Mouse (Mus musculus): Measurements from ENCODE around the gene Calcrl. TPM values are rescaled to one million over a fixed set of nuclear protein-coding genes. Genes with fewer than 3 reads are reported as not detected.
"Not testable (repeated sequence)": the region's sequence is repeated elsewhere in the genome, so short reads cannot be mapped to it uniquely, and the experiment has no call there.

Gene Calcrl
- total RNA-seq, 2 experiments from 2014 or later, result 9.0 to 9.1 TPM

DNA sequence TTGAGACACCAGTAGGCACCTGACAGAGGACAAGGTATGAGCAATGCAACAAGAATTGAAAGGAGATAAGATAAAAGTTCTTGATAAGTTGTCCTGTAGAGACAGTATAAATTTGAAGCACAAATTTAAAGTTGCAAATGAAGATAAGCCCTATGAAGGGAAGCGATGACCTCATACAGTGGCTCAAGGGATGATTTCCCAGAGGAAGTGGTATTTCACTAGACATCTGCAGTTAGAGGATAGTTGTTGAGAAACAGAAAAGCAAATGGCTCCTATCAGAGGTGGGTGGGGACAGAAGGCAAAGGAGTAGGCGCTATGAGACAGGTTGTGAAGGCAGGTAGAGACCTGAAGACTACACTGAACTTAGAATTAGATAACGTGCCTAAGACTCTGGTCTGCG is 32.0 kb downstream of the Calcrl start:
- no peak for DNase-seq (ENCODE audit: extremely low spot score in 1 of 2, low spot score in 1 of 2)

- DNase-seq (ENCODE audit: extremely low spot score in 1 of 2, low spot score in 1 of 2), result no peak
Observed at GRCm38 (mm10) chr2:84389075-84389474, 36.1 kb downstream of the Calcrl start.

GRCm38 (mm10) chr2:84388537-84388936 is 36.7 kb downstream of the Calcrl start:
- DNase-seq (ENCODE audit: extremely low spot score in 1 of 2, low spot score in 1 of 2), result not testable (repeated sequence)

DNA sequence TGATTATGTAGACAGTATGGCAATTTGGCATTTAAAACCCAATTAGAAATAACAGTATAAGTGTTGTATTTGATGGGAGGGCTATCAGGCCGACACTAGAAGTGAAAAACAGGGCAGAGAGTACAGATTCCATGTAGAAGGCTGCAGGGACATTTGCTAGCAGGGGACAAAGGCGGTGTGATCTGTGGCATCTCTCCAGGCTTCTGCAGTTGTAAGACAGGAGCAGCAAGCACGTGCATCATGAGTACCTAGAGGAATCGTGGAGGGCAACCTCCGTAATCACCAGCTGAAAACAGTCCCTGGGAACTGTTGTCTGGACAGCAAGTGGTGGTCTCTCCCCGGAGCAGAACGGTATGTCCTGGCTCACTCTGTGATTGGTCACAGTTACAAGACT is 37.2 kb downstream of the Calcrl start:
- no peak for DNase-seq (ENCODE audit: extremely low spot score in 1 of 2, low spot score in 1 of 2)

GRCm38 (mm10) chr2:84387394-84388022 is 37.7 kb downstream of the Calcrl start:
- DNase-seq (ENCODE audit: extremely low spot score in 1 of 2, low spot score in 1 of 2), result no peak

DNA sequence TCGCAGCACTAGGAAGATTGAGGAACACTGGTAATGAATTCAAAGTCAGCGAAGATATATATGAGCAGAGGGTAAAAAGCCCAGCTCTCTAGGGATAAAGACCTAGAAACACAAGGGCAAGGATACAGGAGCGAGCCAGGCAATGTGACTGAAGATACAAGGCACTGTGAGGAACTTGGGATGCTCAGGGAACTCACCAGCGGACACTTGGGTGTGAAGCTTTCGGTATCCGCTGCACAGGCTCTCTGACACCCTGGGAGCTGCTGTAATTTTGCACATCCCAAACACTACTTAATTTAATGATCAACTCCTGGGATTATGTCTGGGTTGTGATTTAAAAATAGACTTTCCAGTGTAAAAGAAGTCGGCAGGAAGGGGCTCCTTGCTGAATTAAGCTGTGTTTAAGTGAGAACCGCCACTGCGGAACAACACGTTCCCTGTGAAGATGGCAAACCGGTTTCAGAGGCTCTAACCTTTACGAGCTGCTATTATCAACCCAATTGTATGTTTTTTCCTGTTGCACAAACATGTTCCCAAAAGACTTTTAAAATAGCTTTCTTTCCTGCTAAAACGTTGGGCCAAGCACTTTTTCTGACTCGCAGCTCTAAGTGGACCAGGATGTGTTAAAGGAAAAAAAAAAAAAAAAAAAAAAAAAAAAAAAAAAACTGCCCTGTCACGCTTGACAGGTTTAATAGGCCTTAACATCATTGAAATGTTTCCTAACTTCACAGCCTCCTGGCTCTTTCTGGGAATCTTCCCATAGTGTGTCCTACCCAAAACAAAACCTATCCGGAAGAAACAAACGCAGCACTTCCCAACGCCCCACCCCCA is 38.4 kb downstream of the Calcrl start:
- no peak for DNase-seq (ENCODE audit: extremely low spot score in 1 of 2, low spot score in 1 of 2)

DNA sequence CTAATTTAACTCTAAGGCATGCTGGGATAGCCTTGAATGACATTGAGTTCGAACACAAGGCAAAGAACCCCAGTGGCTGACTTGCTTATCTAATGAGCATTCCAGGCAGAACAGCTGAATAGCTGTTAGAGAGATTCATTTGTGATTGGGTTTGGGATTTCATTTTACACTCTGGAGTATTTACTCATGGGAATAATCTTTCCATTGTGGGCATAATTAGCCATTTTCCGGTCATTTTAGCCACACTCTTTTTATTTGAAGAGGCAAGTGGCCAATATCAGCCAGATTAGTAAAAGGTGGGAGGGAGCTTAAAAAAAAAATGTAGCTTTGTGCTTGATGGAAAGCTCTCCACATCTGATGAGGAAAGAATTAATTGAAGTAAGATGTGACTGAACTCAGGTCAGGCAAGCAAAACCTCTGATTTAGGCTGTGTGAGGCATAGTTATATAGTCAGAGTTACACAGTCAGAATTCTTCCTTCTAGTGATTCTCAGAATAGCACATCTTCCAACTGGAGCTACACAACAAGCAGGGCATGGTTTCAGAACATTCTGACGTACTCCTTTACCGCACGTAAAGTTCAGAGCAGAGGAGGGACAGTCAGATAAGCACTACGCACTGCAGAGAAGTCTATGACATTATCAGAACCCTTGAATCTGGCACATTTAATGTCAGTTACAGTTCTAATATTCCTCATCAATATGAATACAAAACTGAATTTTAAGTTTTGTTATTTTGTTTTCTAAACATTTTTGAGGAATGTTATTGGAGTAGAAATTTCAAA is 40.1 kb downstream of the Calcrl start:
- no peak for DNase-seq (ENCODE audit: extremely low spot score in 1 of 2, low spot score in 1 of 2)

- DNase-seq (ENCODE audit: extremely low spot score in 1 of 2, low spot score in 1 of 2), result no peak
Observed at GRCm38 (mm10) chr2:84383828-84384227, 41.4 kb downstream of the Calcrl start.

- DNase-seq (ENCODE audit: extremely low spot score in 1 of 2, low spot score in 1 of 2), result no peak
Observed at GRCm38 (mm10) chr2:84382556-84382955, 42.7 kb downstream of the Calcrl start.

- DNase-seq (ENCODE audit: extremely low spot score in 1 of 2, low spot score in 1 of 2), result no peak
Observed at GRCm38 (mm10) chr2:84381997-84382396, 43.2 kb downstream of the Calcrl start.

DNA sequence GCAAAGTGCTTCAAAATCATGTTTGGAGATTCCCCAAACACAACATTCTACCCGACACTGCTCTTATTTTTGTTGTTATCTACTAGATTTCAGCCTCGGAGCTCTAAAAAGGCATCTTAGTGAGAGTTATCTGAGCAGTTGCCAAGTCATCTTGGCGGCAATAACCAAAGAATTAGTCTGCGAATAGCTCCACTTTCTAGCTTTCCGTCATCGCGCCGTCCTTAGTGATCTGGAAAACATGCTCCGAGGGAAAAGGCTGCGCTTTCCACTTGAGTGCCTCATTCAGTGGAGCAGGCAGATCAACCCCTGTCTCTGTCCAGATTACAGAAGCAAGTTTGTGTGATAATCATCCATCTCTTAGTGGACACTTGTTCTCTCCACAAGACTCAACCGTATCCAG is 44.4 kb downstream of the Calcrl start:
- no peak for DNase-seq (ENCODE audit: extremely low spot score in 1 of 2, low spot score in 1 of 2)

DNA sequence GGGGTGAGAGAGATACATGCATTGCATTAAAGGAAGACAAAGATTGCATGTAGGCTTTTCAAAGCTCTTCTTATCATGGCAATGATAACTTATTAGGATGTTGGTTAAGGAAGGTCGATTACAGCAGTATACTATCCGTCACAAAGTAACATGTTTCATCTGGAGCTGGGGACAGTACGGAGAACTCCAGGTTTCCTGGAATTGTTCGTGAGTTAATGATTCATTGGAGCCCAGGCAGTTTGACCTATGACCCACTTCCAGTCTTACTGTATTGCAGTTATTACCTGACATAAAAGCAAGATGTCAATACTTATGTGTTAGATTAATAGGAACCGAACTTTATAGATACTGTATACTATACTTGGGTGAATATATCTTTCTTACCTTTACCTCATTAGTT is 46.5 kb downstream of the Calcrl start:
- no peak for DNase-seq (ENCODE audit: extremely low spot score in 1 of 2, low spot score in 1 of 2)

DNA sequence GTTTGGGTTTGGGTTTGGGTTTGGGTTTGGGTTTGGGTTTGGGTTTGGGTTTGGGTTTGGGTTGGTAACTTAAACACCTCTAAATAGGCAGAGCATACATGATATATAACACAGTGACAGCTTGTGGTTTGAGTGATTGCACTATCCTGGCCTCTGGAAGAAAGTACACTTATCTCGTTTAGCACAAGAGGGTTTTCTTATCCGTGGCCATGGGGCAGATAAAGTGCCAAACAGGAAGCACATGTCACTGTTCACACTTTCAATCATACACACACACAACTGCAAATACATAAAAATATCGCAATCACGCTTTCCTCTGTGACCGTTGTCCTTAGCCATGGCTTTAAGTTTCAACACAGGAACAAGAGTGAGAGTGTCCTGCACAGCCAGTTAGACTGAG is 56.0 kb downstream of the Calcrl start:
- no peak for DNase-seq (ENCODE audit: extremely low spot score in 1 of 2, low spot score in 1 of 2)

DNA sequence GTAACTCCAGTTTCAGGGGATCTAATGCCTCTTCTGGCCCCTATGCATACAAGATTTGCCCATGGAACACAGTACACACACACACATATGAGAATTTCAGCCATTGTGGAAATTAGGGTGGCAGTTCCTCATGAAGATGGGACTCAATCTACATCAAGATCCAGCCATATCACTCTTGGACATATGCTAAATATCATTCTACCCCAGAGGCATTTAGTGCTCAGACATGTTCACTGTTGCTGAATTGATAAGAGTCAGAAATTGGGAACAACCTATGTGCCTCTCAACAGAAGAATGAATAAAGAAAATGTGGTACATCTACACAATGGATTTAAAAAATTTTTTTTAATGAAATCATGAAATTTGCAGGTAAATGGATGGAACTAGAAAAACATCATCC is 58.5 kb downstream of the Calcrl start:
- no peak for DNase-seq (ENCODE audit: extremely low spot score in 1 of 2, low spot score in 1 of 2)

- DNase-seq (ENCODE audit: extremely low spot score in 1 of 2, low spot score in 1 of 2), result no peak
Observed at GRCm38 (mm10) chr2:84365266-84365665, 59.9 kb downstream of the Calcrl start.

- no peak for DNase-seq (ENCODE audit: extremely low spot score in 1 of 2, low spot score in 1 of 2)
Observed at GRCm38 (mm10) chr2:84362779-84363719, 62.2 kb downstream of the Calcrl start.

GRCm38 (mm10) chr2:84358690-84359343 is 66.4 kb downstream of the Calcrl start:
- no peak for DNase-seq (ENCODE audit: extremely low spot score in 1 of 2, low spot score in 1 of 2)

DNA sequence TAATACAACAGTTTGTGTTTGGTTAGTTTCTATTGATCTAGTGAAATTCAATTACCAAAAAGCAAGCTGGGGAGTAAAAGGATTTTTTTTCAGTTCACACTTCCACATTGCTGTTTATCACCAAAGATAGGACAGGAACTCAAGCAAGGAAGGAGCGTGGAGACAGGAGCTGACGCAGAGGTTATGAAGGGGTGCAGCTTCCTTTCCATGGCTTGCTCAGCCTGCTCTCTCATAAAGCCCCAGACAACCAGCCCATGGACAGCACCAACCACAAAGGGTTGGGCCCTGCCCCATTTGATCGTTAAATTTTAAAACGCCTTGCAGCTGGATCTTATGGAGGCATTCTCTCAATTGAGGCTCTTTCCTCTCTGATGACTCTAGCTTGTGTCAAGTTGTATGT is 69.9 kb downstream of the Calcrl start:
- DNase-seq (ENCODE audit: extremely low spot score in 1 of 2, low spot score in 1 of 2), result no peak

- DNase-seq (ENCODE audit: extremely low spot score in 1 of 2, low spot score in 1 of 2), result no peak
Observed at GRCm38 (mm10) chr2:84347376-84347775, 77.8 kb downstream of the Calcrl start.

DNA sequence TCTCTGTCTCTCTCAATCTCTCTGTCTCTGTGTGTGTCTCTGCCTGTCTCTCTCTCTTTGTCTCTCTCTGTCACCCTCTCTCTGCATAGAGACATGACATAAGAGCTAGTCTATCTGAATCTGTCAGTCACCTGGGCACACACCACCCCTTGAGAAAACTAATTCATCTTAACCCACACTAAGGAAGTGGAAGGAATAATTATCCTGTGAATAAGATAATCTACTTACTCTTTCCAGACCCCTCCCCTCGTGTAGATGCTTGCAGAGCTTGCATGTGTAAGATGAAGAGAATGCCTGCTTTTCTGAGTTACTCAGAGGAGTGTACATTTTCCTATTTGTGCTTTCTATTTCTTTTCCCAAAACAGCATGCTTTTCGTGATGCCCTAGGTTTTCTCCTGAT is 81.5 kb downstream of the Calcrl start:
- DNase-seq (ENCODE audit: extremely low spot score in 1 of 2, low spot score in 1 of 2), result no peak

Data from layer of hippocampus, postnatal 25 days (tissue).